Mouse (Mus musculus) induced T-regulatory cell, adult 2 months (primary cell): Measurements from ENCODE around the gene Wipi2.

Source experiments
- DNase-seq: peaks from one replicate; pipeline ENCODE4 v3.0.0-alpha.2; 2012; ENCODE audit warnings: low read depth

The Wipi2 gene

GRCm38 (mm10) chr5:142630224-142630623, 2.7 kb downstream of the Wipi2 start:
- peak; percentile 60 for DNase-seq

- no peak for DNase-seq
These were observed 10.3 kb downstream of the Wipi2 start for GRCm38 (mm10) chr5:142637823-142638222.

GRCm38 (mm10) chr5:142640088-142640487, 12.6 kb downstream of the Wipi2 start:
- DNase-seq: no peak

GRCm38 (mm10) chr5:142641331-142642051, 14.0 kb downstream of the Wipi2 start:
- DNase-seq: peak; percentile 31

- no peak for DNase-seq
These were observed 20.7 kb downstream of the Wipi2 start for GRCm38 (mm10) chr5:142648162-142648561.

GRCm38 (mm10) chr5:142649460-142650050, 22.1 kb downstream of the Wipi2 start:
- DNase-seq: no peak

GRCm38 (mm10) chr5:142650390-142650789, 22.9 kb downstream of the Wipi2 start:
- no peak for DNase-seq

GRCm38 (mm10) chr5:142650794-142651497, 23.4 kb downstream of the Wipi2 start:
- no peak for DNase-seq

- no peak for DNase-seq
These were observed 24.8 kb downstream of the Wipi2 start for GRCm38 (mm10) chr5:142652266-142652665.

- no peak for DNase-seq
These were observed 33.3 kb downstream of the Wipi2 start for GRCm38 (mm10) chr5:142660656-142661434.

GRCm38 (mm10) chr5:142667921-142668320, 40.4 kb downstream of the Wipi2 start:
- DNase-seq: no peak

GRCm38 (mm10) chr5:142668556-142669263, 41.2 kb downstream of the Wipi2 start:
- DNase-seq: no peak

GRCm38 (mm10) chr5:142669726-142670125, 42.2 kb downstream of the Wipi2 start:
- no peak for DNase-seq

GRCm38 (mm10) chr5:142673082-142673481, 45.6 kb downstream of the Wipi2 start:
- no peak for DNase-seq

- no peak for DNase-seq
These were observed 50.7 kb downstream of the Wipi2 start for GRCm38 (mm10) chr5:142678141-142678571.

GRCm38 (mm10) chr5:142679065-142679464, 51.6 kb downstream of the Wipi2 start:
- no peak for DNase-seq

- no peak for DNase-seq
These were observed 54.4 kb downstream of the Wipi2 start for GRCm38 (mm10) chr5:142681911-142682310.

- DNase-seq: no peak
These were observed 55.0 kb downstream of the Wipi2 start for GRCm38 (mm10) chr5:142682529-142682928.

GRCm38 (mm10) chr5:142688866-142689265, 61.4 kb downstream of the Wipi2 start:
- DNase-seq: no peak

- DNase-seq: no peak
These were observed 62.8 kb downstream of the Wipi2 start for GRCm38 (mm10) chr5:142690343-142690742.

GRCm38 (mm10) chr5:142692248-142692647, 64.8 kb downstream of the Wipi2 start, which contains the start of gene Slc29a4:
Gene Slc29a4, plus strand, starts transcription at chr5:142692512.
- no peak for DNase-seq
